Mouse (Mus musculus): ENCODE results near the gene Olfr829. TPM values are rescaled to one million over a fixed set of nuclear protein-coding genes. Genes with fewer than 3 reads are reported as not detected.

Gene Olfr829
- not detected for polyA plus RNA-seq (2014; fragmentation: Illumina TruSeq; extraction: RNeasy Lipid Tissue Mini Kit (QIAGEN cat#74804); ENCODE audit: low read depth, low replicate concordance)

DNA sequence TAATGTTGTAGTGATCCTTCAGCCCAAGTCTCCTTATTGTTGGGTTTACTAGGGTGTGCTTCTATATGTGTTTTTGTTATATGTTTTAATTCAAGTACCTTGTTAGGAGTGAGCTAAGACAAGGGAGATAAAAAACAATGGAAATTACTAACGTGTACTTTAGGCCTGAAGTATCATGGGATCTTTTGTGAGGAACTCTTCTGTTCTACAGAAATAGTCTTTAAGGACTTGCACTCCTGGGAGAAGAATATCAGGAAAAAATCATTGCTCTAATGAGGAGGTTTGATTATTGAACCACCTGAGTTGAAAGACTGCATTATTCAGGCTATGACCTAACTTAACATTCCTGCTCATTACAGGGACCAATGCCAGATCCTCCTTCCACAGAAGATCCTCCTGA lies at the start of gene Olfr829:
Gene Olfr829 (plus strand): TSS at position 301 of the 400 bp plus-strand sequence.

DNA sequence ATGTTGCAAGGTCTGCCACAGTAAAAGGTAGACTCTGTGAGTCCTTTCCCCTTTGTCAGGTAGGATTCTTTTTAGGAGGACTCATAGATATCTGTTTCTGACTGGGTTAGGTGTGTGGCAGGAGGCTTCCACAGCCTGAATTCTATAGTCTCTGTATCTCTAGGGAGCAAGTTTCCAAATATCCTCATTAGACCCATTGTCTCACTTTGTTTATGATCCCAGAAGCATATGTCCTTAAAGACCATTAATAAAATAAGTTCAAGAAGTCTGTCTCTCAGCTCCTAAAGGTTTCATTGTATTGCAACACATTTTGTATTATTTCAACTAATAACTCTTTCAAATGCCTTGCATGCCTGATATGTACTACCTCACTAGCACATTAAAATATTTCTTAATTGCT lies 35.3 kb upstream of the Olfr829 start, which contains the start of gene Olfr828:
Gene Olfr828 (minus strand): TSS at position 101 of the 400 bp plus-strand sequence.

DNA sequence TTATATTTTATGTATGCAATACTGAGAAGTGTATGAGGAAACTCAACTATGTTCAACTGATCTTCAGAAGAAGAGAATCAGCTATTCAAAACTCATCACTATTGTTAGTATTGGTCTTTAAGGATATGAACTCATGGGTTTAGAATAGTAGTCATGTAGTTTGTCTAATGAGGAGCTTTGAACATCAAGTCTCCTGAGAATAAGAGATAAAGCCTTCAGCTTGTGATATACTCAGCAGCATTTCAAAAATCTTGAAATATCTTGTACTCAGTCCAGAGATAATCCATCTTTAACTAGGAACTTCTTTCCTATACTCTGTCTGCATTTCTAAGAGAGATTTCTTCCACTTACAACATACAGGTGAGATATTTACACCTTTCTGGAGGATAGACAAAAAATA lies 19.7 kb downstream of the Olfr829 start, which contains the start of gene Olfr830:
Gene Olfr830 (plus strand): TSS at position 301 of the 400 bp plus-strand sequence.

Other genes with a start within 250 kb of the Olfr829 start
- 0.85 TPM for gene Muc16, start 180.4 kb upstream of the Olfr829 start, polyA plus RNA-seq (2014; fragmentation: Illumina TruSeq; extraction: RNeasy Lipid Tissue Mini Kit (QIAGEN cat#74804); ENCODE audit: low read depth, low replicate concordance)
- gene Olfr24, start 90.9 kb upstream of the Olfr829 start, polyA plus RNA-seq (2014; fragmentation: Illumina TruSeq; extraction: RNeasy Lipid Tissue Mini Kit (QIAGEN cat#74804); ENCODE audit: low read depth, low replicate concordance): not detected
- not detected for gene Olfr828, start 35.4 kb upstream of the Olfr829 start, polyA plus RNA-seq (2014; fragmentation: Illumina TruSeq; extraction: RNeasy Lipid Tissue Mini Kit (QIAGEN cat#74804); ENCODE audit: low read depth, low replicate concordance)
- not detected for gene Olfr830, start 19.8 kb downstream of the Olfr829 start, polyA plus RNA-seq (2014; fragmentation: Illumina TruSeq; extraction: RNeasy Lipid Tissue Mini Kit (QIAGEN cat#74804); ENCODE audit: low read depth, low replicate concordance)
- not detected for gene Olfr832, start 82.2 kb downstream of the Olfr829 start, polyA plus RNA-seq (2014; fragmentation: Illumina TruSeq; extraction: RNeasy Lipid Tissue Mini Kit (QIAGEN cat#74804); ENCODE audit: low read depth, low replicate concordance)
- not detected for gene Olfr834, start 133.1 kb downstream of the Olfr829 start, polyA plus RNA-seq (2014; fragmentation: Illumina TruSeq; extraction: RNeasy Lipid Tissue Mini Kit (QIAGEN cat#74804); ENCODE audit: low read depth, low replicate concordance)
- not detected for gene Olfr835, start 177.8 kb downstream of the Olfr829 start, polyA plus RNA-seq (2014; fragmentation: Illumina TruSeq; extraction: RNeasy Lipid Tissue Mini Kit (QIAGEN cat#74804); ENCODE audit: low read depth, low replicate concordance)

Measured in sigmoid colon, adult 10 weeks (tissue).